Mouse (Mus musculus) layer of hippocampus, adult 9-11 months (tissue): ENCODE measurements around the gene Spats2l.

ENCODE experiments used
- DNase-seq: peaks from one replicate; pipeline ENCODE4 v3.0.0; 2022

Spats2l gene

GRCm38 (mm10) chr1:57991277-57991676, 217.3 kb downstream of the Spats2l start:
- no peak for DNase-seq

GRCm38 (mm10) chr1:57995432-57996132, 221.6 kb downstream of the Spats2l start, which contains the start of gene Sgo2a:
Gene Sgo2a (plus strand): TSS chr1:57995971.
- peak; percentile 90 for DNase-seq

GRCm38 (mm10) chr1:57996133-57996615, 222.2 kb downstream of the Spats2l start:
- DNase-seq = no peak
